Mouse (Mus musculus) limb, embryonic 11.5 days (tissue): Measurements from ENCODE around the gene 4933411K16Rik. TPM values are rescaled to one million over a fixed set of nuclear protein-coding genes. Genes with fewer than 3 reads are reported as not detected.
"Not testable (repeated sequence)": the region's sequence is repeated elsewhere in the genome, so short reads cannot be mapped to it uniquely, and the experiment has no call there.

Source experiments
- ATAC-seq: fragments of 200-750 bp; cut with Nextera tagmentation; 2 replicates; pipeline ENCODE4 v1.8.0; 2017; ENCODE audit warnings: low read depth; ENCODE audit not compliant: insufficient number of reproducible peaks, low FRiP score, low TSS enrichment
- DNase-seq: peaks from one replicate; pipeline ENCODE4 v3.0.0-alpha.2; 2015; ENCODE audit warnings: low spot score
- H3K27ac ChIP-seq: fragments of 300-500 bp; sonication (generic); replicated peaks from 2 replicates; pipeline ENCODE4 v1.5.1; 2014; ENCODE audit warnings: low read depth, mild to moderate bottlenecking, low read length
- H3K27me3 ChIP-seq: fragments of 300-500 bp; sonication (generic); 2 replicates; pipeline ENCODE4 v1.6.1; 2014; ENCODE audit warnings: mild to moderate bottlenecking, low read length, mixed read lengths; ENCODE audit not compliant: control insufficient read depth, insufficient read depth
- H3K36me3 ChIP-seq: fragments of 300-500 bp; sonication (generic); 2 replicates; pipeline ENCODE4 v1.6.1; 2014; ENCODE audit warnings: mild to moderate bottlenecking, low read length, moderate library complexity, mixed read lengths; ENCODE audit not compliant: control insufficient read depth, insufficient read depth
- H3K4me1 ChIP-seq: fragments of 300-500 bp; sonication (generic); 2 replicates; pipeline ENCODE4 v1.6.1; 2014; ENCODE audit warnings: low read length, mixed read lengths; ENCODE audit not compliant: control insufficient read depth, insufficient read depth
- H3K4me2 ChIP-seq: fragments of 300-500 bp; sonication (generic); 2 replicates; pipeline ENCODE4 v1.6.1; 2014; ENCODE audit warnings: low read depth, mild to moderate bottlenecking, moderate library complexity; ENCODE audit not compliant: severe bottlenecking
- H3K4me3 ChIP-seq: fragments of 300-500 bp; sonication (generic); 2 replicates; pipeline ENCODE4 v1.5.1; 2014; ENCODE audit warnings: low read depth, low read length
- H3K9ac ChIP-seq: fragments of 300-500 bp; sonication (generic); 2 replicates; pipeline ENCODE4 v1.6.1; 2014; ENCODE audit warnings: mild to moderate bottlenecking, low read length
- H3K9me3 ChIP-seq: fragments of 300-500 bp; sonication (generic); 2 replicates; pipeline ENCODE4 v1.6.1; 2016; ENCODE audit warnings: low read length; ENCODE audit not compliant: control insufficient read depth
- WGBS: fragments of 180-500 bp; shearing (Covaris S2); extraction: QIAGEN DNeasy Blood & Tissue Kit; methylation state at CpG from one replicate; pipeline ENCODE4 v1.1.7; 2014; 5-methylcytosine and 5-hydroxymethylcytosine counted together
- polyA plus RNA-seq: library from polyadenylated mRNA; unstranded; fragments of >200 nt; fragmentation: Nextera tagmentation; extraction: Ambion mirVana; gene quantifications from 2 replicates; pipeline ENCODE4 v1.2.1, GENCODE M21; 2014

The 4933411K16Rik gene
- polyA plus RNA-seq, 1 experiment from 2014 or later: not detected

DNA sequence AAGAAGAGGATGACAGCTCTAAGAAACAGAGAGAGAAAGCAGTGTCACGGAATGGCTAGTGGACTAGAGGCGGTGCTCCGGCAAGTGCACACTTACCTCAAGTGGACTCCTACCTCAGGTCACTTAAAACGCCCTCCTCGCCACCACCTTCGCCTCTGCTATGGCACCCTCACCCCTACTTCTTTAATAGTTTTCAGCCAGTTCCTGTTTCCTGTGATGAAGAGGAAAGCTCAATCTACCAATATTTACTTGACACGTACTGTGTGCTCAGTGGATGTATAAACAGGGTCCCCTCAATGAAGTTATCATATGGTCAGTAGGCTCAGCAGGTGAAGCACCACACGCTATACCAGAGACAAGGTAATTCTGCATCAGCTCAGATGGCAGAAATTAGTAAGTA lies 26.5 kb downstream of the 4933411K16Rik start:
- Histone ChIP-seq H3K36me3 (no peaks in the 10 kb centered on the region; the same call in none of the 2 replicates), H3K27me3 (no peaks in the 10 kb centered on the region), H3K4me2 (no peak overlapping the region), H3K4me3 (no peak overlapping the region), H3K9ac (no peak overlapping the region), H3K9me3 (no peaks in the 10 kb centered on the region), H3K27ac (no peak overlapping the region), H3K4me1 (no peaks in the 10 kb centered on the region)
- DNase-seq (no peak), ATAC-seq (no peak)
- WGBS: 97% methylated on average over 8 of the region's 8 CpGs

DNA sequence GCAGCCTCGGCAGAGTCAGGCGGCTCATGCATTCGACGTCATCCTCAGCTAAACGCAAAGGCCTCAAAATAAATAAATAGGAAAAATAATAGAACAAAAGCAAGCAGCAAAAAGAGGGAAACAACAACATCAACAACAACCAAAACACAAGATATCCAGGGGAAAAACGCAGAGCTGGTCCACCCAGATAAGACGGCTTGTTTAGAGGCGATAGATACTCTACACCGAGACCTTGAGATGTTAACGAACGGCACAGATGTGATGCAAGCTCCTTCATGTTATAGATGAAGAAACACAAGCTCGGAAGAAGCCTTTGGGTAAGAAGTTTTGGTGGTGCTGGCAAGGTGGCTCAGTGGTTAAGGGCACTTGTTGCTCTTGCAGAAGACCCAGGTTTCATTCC lies 27.0 kb downstream of the 4933411K16Rik start:
- H3K9ac ChIP-seq: no peak overlapping the region
- H3K4me2 ChIP-seq: no peak overlapping the region
- ATAC-seq: no peak
- H3K27ac ChIP-seq: no peak overlapping the region
- DNase-seq: no peak
- 90% methylated on average over 12 of the region's 12 CpGs for WGBS
- H3K36me3 ChIP-seq: no peaks in the 10 kb centered on the region; the same call in none of the 2 replicates
- no peaks in the 10 kb centered on the region for H3K9me3 ChIP-seq
- no peaks in the 10 kb centered on the region for H3K27me3 ChIP-seq
- no peaks in the 10 kb centered on the region for H3K4me1 ChIP-seq
- no peak overlapping the region for H3K4me3 ChIP-seq

DNA sequence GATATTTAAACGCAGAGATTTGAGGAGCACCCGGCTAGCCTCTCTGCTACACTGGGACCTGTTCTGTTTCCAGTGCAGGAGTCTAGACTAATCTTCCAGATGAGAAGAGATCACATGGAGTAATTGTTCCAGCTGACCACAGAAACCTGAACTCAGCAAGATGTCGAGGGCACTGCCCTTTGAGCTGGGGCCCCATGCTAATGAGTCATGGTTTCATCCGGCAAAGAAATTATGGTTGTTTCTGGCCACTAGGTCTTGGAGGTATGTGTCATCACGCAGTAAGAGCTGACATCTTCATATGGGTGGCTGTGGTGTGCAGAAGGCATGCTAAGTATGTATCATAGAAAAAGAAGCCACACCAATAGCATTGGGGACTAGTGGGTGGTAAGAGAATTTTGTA lies 27.9 kb downstream of the 4933411K16Rik start:
- Histone ChIP-seq H3K27me3 (no peaks in the 10 kb centered on the region), H3K4me1 (no peaks in the 10 kb centered on the region), H3K4me3 (no peak overlapping the region), H3K9ac (no peak overlapping the region), H3K36me3 (no peaks in the 10 kb centered on the region; the same call in none of the 2 replicates), H3K4me2 (no peak overlapping the region), H3K9me3 (no peaks in the 10 kb centered on the region), H3K27ac (no peak overlapping the region)
- ATAC-seq (no peak), DNase-seq (no peak)
- 81% methylated on average over 5 of the region's 5 CpGs for WGBS

DNA sequence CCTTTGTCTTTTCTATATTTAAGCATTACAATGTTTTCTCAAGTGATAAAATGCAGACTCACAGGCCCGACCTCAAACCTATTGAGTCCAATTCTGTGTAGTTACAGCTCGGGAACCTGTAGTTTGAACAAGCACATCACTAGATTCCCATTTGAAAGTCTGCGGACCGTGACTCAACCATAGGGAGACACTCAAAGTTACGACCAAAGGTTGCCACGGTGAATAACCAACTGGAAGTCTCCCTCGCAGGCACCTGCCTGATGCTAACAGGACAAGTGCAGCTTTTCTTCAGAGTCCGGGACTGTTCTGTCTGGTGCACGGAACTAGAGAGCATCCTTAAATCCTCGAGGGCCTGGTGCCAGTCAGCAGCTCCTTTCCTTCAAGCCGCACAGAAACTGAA lies 28.4 kb downstream of the 4933411K16Rik start:
- H3K4me2 ChIP-seq: no peak overlapping the region
- ATAC-seq: no peak
- no peaks in the 10 kb centered on the region for H3K27me3 ChIP-seq
- H3K4me3 ChIP-seq: no peak overlapping the region
- no peak overlapping the region for H3K9ac ChIP-seq
- no peaks in the 10 kb centered on the region for H3K4me1 ChIP-seq
- no peaks in the 10 kb centered on the region; the same call in none of the 2 replicates for H3K36me3 ChIP-seq
- 88% methylated on average over 11 of the region's 11 CpGs for whole genome bisulfite sequencing
- H3K27ac ChIP-seq: no peak overlapping the region
- DNase-seq: no peak
- no peaks in the 10 kb centered on the region for H3K9me3 ChIP-seq

DNA sequence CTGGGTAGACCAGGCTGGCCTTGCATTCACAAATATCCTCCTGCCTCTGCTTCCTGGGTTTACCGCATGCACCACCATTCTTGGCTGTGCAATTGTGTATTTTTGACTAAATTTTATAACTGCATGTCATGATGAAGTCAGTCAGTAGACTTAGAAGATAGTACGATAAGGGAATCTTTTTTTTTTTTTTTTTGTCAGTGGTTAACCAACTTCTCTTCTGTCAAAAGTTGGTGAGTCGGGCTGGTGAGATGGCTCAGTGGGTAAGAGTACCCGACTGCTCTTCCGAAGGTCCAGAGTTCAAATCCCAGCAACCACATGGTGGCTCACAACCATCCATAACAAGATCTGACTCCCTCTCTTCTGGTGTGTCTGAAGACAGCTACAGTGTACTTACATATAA lies 29.6 kb downstream of the 4933411K16Rik start:
- H3K4me2 ChIP-seq, H3K9me3 ChIP-seq, H3K27me3 ChIP-seq, H3K36me3 ChIP-seq, DNase-seq, H3K27ac ChIP-seq, ATAC-seq, H3K4me1 ChIP-seq, H3K4me3 ChIP-seq, H3K9ac ChIP-seq: not testable (repeated sequence)
- WGBS: 95% methylated on average over 5 of the region's 5 CpGs

DNA sequence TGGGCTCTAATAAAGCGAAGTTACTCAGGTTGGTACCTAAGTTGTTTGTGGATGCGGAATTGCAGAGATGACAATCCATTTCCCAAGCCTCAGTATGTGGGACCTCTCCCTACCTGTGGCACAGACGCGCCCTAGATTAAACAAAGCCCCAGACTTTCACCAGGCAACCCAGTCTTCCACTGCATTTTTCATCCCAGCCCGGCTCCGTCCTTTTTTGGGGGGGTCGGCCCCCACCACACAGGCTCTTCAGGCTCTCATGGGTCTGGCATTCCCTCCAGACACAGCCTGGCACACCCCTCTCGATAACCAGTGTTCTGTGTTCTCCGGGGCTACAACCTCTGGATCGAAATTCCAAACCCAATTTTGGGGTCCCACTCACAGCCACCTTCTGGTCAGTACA lies 33.6 kb downstream of the 4933411K16Rik start:
- peaks cover 6% of the 10 kb centered on the region; the same call in 1 of the 2 replicates for H3K4me1 ChIP-seq
- peak overlapping the region; percentile 86 for H3K4me2 ChIP-seq
- WGBS: 9% methylated on average over 10 of the region's 10 CpGs
- DNase-seq (no peak), ATAC-seq (no peak)
- no peak overlapping the region for H3K27ac ChIP-seq
- H3K36me3 ChIP-seq: no peaks in the 10 kb centered on the region
- peak overlapping the region; percentile 75 for H3K4me3 ChIP-seq
- peak overlapping the region; percentile 74 for H3K9ac ChIP-seq
- no peaks in the 10 kb centered on the region for H3K9me3 ChIP-seq
- H3K27me3 ChIP-seq: no peaks in the 10 kb centered on the region

DNA sequence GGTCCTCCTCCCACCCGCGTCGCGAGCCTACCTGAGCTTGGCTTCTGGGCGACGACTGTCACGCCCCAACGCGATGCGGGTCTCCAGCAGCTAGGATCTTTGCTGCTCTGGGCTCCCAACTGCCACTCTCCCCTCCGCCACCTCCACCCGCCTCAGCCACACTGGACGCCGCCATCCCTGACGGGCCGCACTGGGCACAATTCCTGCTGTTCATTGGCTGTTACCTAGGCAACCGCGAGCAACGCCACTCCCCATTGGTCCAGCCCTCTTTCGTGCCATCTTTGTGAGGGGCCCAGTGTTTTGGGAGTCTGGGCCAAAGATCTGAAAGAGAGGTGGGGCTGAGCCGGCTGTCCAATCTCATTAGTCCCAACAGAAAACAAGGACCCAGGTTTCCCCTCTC lies 34.1 kb downstream of the 4933411K16Rik start, which contains the start of gene Morn4:
Gene Morn4, minus strand, starts transcription at position 192 of the 400 bp plus-strand sequence.
- Histone ChIP-seq H3K27ac (no peak within 1 kb of the TSS), H3K4me3 (peak within 1 kb of the TSS; percentile 75), H3K9ac (peak within 1 kb of the TSS; percentile 74), H3K9me3 (no peaks in the 10 kb centered on the region), H3K4me2 (peak within 1 kb of the TSS; percentile 86), H3K36me3 (no peaks in the 10 kb centered on the region), H3K27me3 (no peaks in the 10 kb centered on the region), H3K4me1 (peaks cover 7% of the 10 kb centered on the region; the same call in 1 of the 2 replicates)
- ATAC-seq (peak; percentile 80), DNase-seq (peak; percentile 97)
- WGBS: 0% methylated on average over 21 of the region's 21 CpGs

DNA sequence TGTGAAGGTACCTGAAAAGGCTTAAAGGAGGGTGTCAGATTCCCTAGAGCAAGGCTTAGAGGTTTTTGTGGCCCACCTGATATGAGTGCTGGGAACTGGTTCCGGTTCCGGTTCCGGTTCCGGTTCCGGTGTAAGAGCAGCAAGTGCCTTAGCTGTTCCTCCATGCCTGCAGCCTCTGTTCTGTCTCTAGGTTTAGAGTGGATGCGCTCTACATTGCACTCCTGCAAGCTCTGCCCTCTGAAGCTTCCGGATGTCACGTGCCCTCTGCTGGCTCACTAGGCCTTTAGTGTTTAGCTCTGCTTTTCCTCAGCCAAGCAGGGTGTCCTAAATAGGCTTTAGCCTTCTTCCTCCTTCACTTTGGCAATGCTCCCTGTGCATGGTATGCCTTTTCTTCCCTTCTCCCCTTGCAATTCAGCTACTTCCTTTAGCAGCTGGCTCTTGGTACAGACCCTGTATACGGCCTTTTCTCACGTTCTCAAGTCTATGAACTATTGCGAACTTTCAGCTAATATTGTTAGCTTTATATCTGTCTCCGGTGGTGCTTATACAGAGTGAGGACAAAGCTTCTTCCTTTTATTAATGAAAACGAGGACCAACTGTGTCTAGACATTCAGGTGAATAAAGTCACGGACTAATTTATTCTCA lies 37.2 kb downstream of the 4933411K16Rik start:
- H3K27ac ChIP-seq: peak overlapping the region; percentile 32; the same call in 1 of the 2 replicates
- peak; percentile 55 for DNase-seq
- WGBS: 25% methylated on average over 14 of the region's 14 CpGs
- peak overlapping the region; percentile 81 for H3K4me2 ChIP-seq
- no peak overlapping the region for H3K9ac ChIP-seq
- H3K9me3 ChIP-seq: no peaks in the 10 kb centered on the region
- no peaks in the 10 kb centered on the region for H3K27me3 ChIP-seq
- peak overlapping the region; percentile 93; the same call in 1 of the 2 replicates for H3K4me3 ChIP-seq
- H3K4me1 ChIP-seq: peaks cover 9% of the 10 kb centered on the region; the same call in 1 of the 2 replicates
- H3K36me3 ChIP-seq: no peaks in the 10 kb centered on the region
- ATAC-seq: no peak
